Mouse (Mus musculus) urinary bladder, postnatal 14 days (tissue): ENCODE results near the gene Cpa4.

Source experiments
- DNase-seq: peaks from one replicate; pipeline ENCODE4 v3.0.0; 2021; ENCODE audit warnings: low spot score

Cpa4 gene

GRCm38 (mm10) chr6:30628152-30628551 is 60.0 kb downstream of the Cpa4 start:
- DNase-seq = no peak

- no peak for DNase-seq
Observed at GRCm38 (mm10) chr6:30629989-30630388, 61.8 kb downstream of the Cpa4 start.

GRCm38 (mm10) chr6:30635361-30635862 is 67.2 kb downstream of the Cpa4 start:
- no peak for DNase-seq

- DNase-seq = no peak
Observed at GRCm38 (mm10) chr6:30636186-30636842, 68.1 kb downstream of the Cpa4 start.

- DNase-seq = no peak
Observed at GRCm38 (mm10) chr6:30638674-30639268, 70.6 kb downstream of the Cpa4 start, which contains the start of gene Cpa1. TSS of gene Cpa1 (plus strand) at chr6:30639218.
